Mouse (Mus musculus): ENCODE measurements around the gene Syt3. TPM values are rescaled to one million over a fixed set of nuclear protein-coding genes. Genes with fewer than 3 reads are reported as not detected.

Gene Syt3
- polyA plus RNA-seq, 1 experiment from 2014 or later = 37.2 TPM

DNA sequence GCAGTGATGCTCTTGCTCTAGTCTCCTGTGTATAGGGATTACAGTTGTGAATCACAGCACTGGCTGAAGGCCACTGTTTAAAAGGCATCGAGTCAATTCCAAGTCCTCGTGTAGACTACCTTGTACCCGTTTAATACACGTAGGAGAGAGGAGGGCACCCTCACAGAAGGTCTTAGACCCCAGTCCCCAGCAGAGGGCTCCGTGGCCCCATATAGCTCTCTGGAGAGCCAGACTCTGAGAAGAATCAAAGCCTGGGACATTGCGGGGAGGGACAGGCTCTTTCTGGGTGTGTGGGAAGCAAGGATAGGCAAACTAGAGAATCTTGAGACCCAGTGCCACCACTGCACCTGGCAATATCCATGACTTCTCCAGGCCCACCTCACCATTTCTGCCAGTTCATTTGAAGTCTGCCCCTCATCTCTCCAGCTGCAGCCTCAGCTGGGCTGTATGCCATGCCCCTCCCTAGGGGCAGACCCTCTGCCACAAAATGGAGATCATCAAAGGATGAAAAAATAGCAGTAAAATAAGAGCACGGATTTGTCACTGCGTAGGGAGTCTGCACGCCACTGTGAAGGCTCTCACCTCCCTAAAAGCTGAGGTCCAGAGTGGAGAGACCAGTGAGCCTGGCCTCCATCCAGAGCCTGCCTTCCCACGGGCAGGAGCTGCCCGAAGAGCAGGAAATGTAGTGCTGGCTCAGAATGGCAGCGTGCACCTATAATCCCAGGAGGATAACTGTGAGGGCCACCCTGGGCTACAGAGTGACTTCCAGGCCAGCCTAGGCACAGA, 62.4 kb downstream of the Syt3 start:
- Histone ChIP-seq H3K36me3 (ENCODE audit: control insufficient read depth, insufficient read depth) (peaks cover 12% of the 10 kb centered on the region; the same call in 1 of the 2 replicates), H3K27ac (ENCODE audit: low read length) (peak overlapping the region; percentile 33; the same call in 1 of the 2 replicates), H3K9ac (replicated peaks; ENCODE audit: low read depth, low read length) (peak overlapping the region; percentile 32; the same call in 1 of the 2 replicates), H3K9me3 (ENCODE audit: control insufficient read depth, low read length) (no peaks in the 10 kb centered on the region), H3K27me3 (replicated peaks; ENCODE audit: control insufficient read depth, insufficient read depth, low read length) (no peaks in the 10 kb centered on the region), H3K4me3 (replicated peaks; ENCODE audit: low read length) (peak overlapping the region; percentile 11; the same call in 1 of the 2 replicates), H3K4me1 (replicated peaks; ENCODE audit: control insufficient read depth, insufficient read depth, low read length) (peaks cover 56% of the 10 kb centered on the region), H3K4me2 (ENCODE audit: low read length) (peak overlapping the region; percentile 98)
- ATAC-seq = no peak
- 54% methylated on average over 12 of the region's 12 CpGs for WGBS

Other genes with a start within 250 kb of the Syt3 start
- not detected in 2 replicates for gene Klk1b16, start 247.3 kb upstream of the Syt3 start, polyA plus RNA-seq (2015; fragmentation: Nextera tagmentation; extraction: Ambion mirVana)
- not detected in 2 replicates for gene Klk1b24, start 195.9 kb upstream of the Syt3 start, polyA plus RNA-seq (2015; fragmentation: Nextera tagmentation; extraction: Ambion mirVana)
- not detected in 2 replicates for gene Klk1b3, start 185.9 kb upstream of the Syt3 start, polyA plus RNA-seq (2015; fragmentation: Nextera tagmentation; extraction: Ambion mirVana)
- gene Klk1b4, start 176.7 kb upstream of the Syt3 start, polyA plus RNA-seq (2015; fragmentation: Nextera tagmentation; extraction: Ambion mirVana) = not detected in 2 replicates
- gene Klk1b5, start 168.2 kb upstream of the Syt3 start, polyA plus RNA-seq (2015; fragmentation: Nextera tagmentation; extraction: Ambion mirVana) = not detected in 2 replicates
- gene Klk1, start 158.7 kb upstream of the Syt3 start, polyA plus RNA-seq (2015; fragmentation: Nextera tagmentation; extraction: Ambion mirVana) = not detected in 2 replicates
- not detected in 2 replicates for gene Gm36864, start 147.9 kb upstream of the Syt3 start, polyA plus RNA-seq (2015; fragmentation: Nextera tagmentation; extraction: Ambion mirVana)
- 1.1 and 1.4 TPM in 2 replicates for gene 1700028J19Rik, start 137.4 kb upstream of the Syt3 start, polyA plus RNA-seq (2015; fragmentation: Nextera tagmentation; extraction: Ambion mirVana)
- gene 2410002F23Rik, start 137.4 kb upstream of the Syt3 start, polyA plus RNA-seq (2015; fragmentation: Nextera tagmentation; extraction: Ambion mirVana) = 240 and 264 TPM in 2 replicates
- not detected in 2 replicates for gene Acp4, start 126.7 kb upstream of the Syt3 start, polyA plus RNA-seq (2015; fragmentation: Nextera tagmentation; extraction: Ambion mirVana)
- gene Gm15517, start 122.7 kb upstream of the Syt3 start, polyA plus RNA-seq (2015; fragmentation: Nextera tagmentation; extraction: Ambion mirVana) = not detected in 2 replicates
- 3.5 and 4.4 TPM in 2 replicates for gene Clec11a, start 77.2 kb upstream of the Syt3 start, polyA plus RNA-seq (2015; fragmentation: Nextera tagmentation; extraction: Ambion mirVana)
- 20.4 and 26.5 TPM in 2 replicates for gene Shank1, start 73.8 kb upstream of the Syt3 start, polyA plus RNA-seq (2015; fragmentation: Nextera tagmentation; extraction: Ambion mirVana)
- 0.86 and 2.3 TPM in 2 replicates for gene 1700008O03Rik, start 1.7 kb downstream of the Syt3 start, polyA plus RNA-seq (2015; fragmentation: Nextera tagmentation; extraction: Ambion mirVana)
- gene Lrrc4b, start 44.9 kb downstream of the Syt3 start, polyA plus RNA-seq (2015; fragmentation: Nextera tagmentation; extraction: Ambion mirVana) = 10.6 and 12.6 TPM in 2 replicates
- 2.6 and 3.7 TPM in 2 replicates for gene Aspdh, start 81.3 kb downstream of the Syt3 start, polyA plus RNA-seq (2015; fragmentation: Nextera tagmentation; extraction: Ambion mirVana)
- 51.4 and 61.8 TPM in 2 replicates for gene Josd2, start 83.9 kb downstream of the Syt3 start, polyA plus RNA-seq (2015; fragmentation: Nextera tagmentation; extraction: Ambion mirVana)
- gene Emc10, start 112.4 kb downstream of the Syt3 start, polyA plus RNA-seq (2015; fragmentation: Nextera tagmentation; extraction: Ambion mirVana) = 120 and 127 TPM in 2 replicates
- gene Fam71e1, start 112.5 kb downstream of the Syt3 start, polyA plus RNA-seq (2015; fragmentation: Nextera tagmentation; extraction: Ambion mirVana) = 22.2 and 28.9 TPM in 2 replicates
- gene Mybpc2, start 140.6 kb downstream of the Syt3 start, polyA plus RNA-seq (2015; fragmentation: Nextera tagmentation; extraction: Ambion mirVana) = 0.05 and 0.12 TPM in 2 replicates
- not detected in 2 replicates for gene Spib, start 148.0 kb downstream of the Syt3 start, polyA plus RNA-seq (2015; fragmentation: Nextera tagmentation; extraction: Ambion mirVana)
- gene Pold1, start 164.7 kb downstream of the Syt3 start, polyA plus RNA-seq (2015; fragmentation: Nextera tagmentation; extraction: Ambion mirVana) = 46.1 and 48.0 TPM in 2 replicates
- 69.8 and 80.2 TPM in 2 replicates for gene Nr1h2, start 169.8 kb downstream of the Syt3 start, polyA plus RNA-seq (2015; fragmentation: Nextera tagmentation; extraction: Ambion mirVana)
- gene Napsa, start 188.3 kb downstream of the Syt3 start, polyA plus RNA-seq (2015; fragmentation: Nextera tagmentation; extraction: Ambion mirVana) = 0.42 and 1.4 TPM in 2 replicates
- gene Kcnc3, start 206.6 kb downstream of the Syt3 start, polyA plus RNA-seq (2015; fragmentation: Nextera tagmentation; extraction: Ambion mirVana) = 2.8 and 4.0 TPM in 2 replicates